Mouse (Mus musculus) right cerebral cortex, postnatal 14 days (tissue): Measurements from ENCODE around the gene 2010111I01Rik.
"Not testable (repeated sequence)": the region's sequence is repeated elsewhere in the genome, so short reads cannot be mapped to it uniquely, and the experiment has no call there.

Experiments
- DNase-seq: peaks from one replicate; pipeline ENCODE4 v3.0.0; 2022

2010111I01Rik gene

GRCm38 (mm10) chr13:62964640-62965311 is at the start of gene 2010111I01Rik:
2010111I01Rik (plus strand) TSS chr13:62964893.
- peak; percentile 100 for DNase-seq

DNA sequence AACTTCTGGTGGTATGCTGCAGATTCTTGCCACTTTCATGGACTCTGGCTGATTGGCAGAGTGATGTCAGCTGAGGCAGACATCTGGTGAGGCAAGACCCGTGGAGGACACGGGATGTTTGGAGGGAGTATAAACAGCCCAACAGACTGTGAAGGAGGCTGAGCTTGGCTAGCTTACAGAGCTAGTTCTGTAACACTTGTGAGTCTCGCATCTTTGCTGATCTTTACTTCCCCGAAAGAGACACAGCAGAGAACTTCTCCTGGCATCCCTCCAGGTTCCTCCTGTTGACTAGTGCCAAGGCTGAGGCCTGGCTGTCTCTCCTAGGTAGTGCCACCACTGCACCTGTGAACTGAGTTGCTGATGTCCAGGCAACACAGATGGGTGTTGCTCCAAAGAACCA is 48.0 kb upstream of the 2010111I01Rik start:
- no peak for DNase-seq

GRCm38 (mm10) chr13:62917416-62918110 is 47.1 kb upstream of the 2010111I01Rik start:
- no peak for DNase-seq

DNA sequence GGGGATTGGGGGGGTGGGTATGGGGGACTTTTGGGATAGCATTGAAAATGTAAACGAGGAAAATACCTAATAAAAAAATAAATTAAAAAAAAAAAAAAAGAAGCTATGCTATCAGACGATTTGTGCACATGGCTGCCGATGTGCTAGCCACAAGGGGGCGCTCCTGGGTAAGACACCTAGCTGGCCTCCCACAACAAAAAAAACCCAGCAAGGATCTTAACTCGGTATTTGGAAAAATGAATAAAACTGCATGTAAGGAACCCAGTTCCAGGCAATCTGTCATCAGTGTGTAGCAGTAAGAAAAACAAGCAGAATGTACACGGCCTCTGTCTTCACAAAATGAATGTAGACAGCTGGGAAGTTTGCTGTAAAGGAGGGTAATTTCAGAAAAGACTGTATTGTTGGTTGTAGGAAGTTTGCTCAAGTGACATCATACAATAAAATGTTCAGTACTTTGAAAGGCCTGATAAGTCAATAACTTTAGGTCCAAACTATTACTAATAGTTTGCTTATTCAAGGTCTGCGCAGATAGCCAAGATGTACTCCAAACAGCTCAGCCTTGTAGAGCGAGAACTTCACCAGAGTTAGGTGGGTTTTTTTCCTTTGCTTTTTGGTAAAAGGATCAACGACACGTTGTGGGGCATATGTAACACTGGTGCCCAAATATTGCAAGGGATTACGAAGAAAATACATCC is 44.9 kb upstream of the 2010111I01Rik start:
- DNase-seq: peak; percentile 95

GRCm38 (mm10) chr13:62922645-62923044 is 42.0 kb upstream of the 2010111I01Rik start:
- no peak for DNase-seq

- no peak for DNase-seq
Observed at GRCm38 (mm10) chr13:62923182-62923581, 41.5 kb upstream of the 2010111I01Rik start.

GRCm38 (mm10) chr13:62926479-62926878 is 38.2 kb upstream of the 2010111I01Rik start:
- no peak for DNase-seq

GRCm38 (mm10) chr13:62927470-62927869 is 37.2 kb upstream of the 2010111I01Rik start:
- DNase-seq: no peak

GRCm38 (mm10) chr13:62929144-62929543 is 35.5 kb upstream of the 2010111I01Rik start:
- not testable (repeated sequence) for DNase-seq

DNA sequence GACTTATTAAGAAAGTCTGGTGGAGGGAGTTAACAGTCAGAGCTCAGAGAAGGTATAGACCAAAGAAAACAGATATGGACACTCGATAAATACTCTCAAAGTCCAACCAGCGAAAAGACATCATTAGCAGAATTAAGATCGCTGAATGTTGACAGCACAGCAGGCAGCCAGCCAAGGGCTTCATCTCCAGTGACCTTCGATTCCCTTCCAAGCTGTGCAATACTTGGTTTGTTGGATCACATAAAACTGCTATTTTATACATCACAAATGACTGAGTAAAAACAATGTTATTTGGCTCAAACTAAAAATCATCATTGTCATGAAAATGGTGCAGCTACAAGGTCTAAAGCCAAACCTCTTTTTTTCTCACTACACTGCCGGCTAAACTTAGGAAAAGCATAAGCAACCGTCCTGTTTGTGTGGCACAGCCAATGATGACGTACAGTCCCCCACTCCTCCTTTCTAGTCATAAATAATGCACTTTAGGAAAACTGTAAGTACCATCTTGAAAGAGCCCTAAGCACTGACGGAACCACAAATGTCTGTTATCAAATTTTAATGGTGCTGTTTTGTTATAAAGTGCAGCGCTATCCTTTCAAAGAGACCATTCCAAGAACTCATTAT is 34.8 kb upstream of the 2010111I01Rik start:
- no peak for DNase-seq

- DNase-seq: no peak
Observed at GRCm38 (mm10) chr13:62932452-62932851, 32.2 kb upstream of the 2010111I01Rik start.

- no peak for DNase-seq
Observed at GRCm38 (mm10) chr13:62939371-62939770, 25.3 kb upstream of the 2010111I01Rik start.

GRCm38 (mm10) chr13:62939797-62940196 is 24.9 kb upstream of the 2010111I01Rik start:
- no peak for DNase-seq

DNA sequence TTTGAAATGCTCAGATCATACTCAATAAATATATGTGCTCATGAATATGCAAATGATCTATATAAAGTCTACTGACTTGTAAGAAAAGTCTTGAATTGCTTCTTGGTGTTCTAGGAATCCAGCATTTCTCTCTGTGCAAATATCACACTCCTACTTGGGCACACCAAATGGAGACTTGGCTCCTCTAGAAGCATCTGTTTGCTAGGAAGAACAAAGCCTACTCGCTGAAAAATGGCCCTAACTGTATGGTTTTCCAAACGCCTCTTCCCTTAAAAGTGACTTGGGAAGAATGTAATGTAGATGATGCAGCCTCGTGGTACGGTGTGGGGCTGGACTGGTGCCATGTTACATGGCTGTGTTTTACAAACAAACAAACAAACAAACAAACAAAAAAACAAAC is 24.0 kb upstream of the 2010111I01Rik start:
- no peak for DNase-seq

- no peak for DNase-seq
Observed at GRCm38 (mm10) chr13:62941341-62942005, 23.2 kb upstream of the 2010111I01Rik start.

- DNase-seq: no peak
Observed at GRCm38 (mm10) chr13:62943274-62943830, 21.3 kb upstream of the 2010111I01Rik start.

DNA sequence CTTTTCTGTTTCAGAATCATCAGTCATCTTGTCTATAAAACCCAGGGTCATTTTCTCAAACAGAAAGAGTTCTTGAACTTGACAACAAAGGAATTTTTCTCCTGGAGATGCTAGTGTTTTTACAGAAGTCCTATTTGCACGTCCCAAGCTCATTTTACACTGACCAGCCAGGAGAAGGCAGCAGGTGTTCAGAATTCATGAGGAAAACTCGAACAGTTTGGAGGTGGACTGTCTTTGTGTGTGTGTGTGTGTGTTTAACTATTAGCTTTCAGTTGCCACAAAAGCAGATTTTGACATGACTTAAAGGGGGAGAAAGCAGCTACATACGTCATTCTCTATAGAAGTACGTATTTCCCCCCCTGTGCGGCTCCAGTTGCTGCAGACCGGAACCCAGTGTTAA is 20.6 kb upstream of the 2010111I01Rik start:
- DNase-seq: no peak

DNA sequence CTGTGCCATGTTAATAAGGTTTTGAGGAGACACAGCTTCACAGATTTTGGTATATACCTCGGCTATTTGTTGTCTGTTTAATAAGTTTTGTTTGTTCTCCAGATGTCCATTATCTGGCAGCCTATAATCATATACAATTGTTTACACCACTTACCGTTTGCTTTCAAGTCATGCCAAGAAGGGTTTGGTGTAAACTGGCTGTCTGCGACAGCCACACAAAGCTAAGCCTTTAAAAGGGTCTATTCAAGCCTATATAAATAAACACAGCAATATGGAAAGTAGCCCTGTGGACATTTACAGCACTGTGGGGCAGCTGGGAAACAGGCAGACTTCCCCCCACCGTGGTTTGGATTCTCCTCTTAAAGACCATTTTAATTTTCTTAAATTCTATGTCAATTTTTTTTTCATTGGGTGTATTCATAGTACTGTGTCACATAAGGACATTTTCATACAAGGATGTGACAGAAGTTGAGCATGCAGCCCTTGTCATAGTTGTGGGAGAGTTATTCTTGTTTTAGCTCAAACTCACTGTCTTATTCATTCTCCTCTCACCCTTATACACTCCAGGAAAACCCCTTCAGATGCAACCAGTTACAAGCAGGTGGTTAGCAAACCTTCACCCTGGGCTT is 15.0 kb upstream of the 2010111I01Rik start:
- DNase-seq: no peak

DNA sequence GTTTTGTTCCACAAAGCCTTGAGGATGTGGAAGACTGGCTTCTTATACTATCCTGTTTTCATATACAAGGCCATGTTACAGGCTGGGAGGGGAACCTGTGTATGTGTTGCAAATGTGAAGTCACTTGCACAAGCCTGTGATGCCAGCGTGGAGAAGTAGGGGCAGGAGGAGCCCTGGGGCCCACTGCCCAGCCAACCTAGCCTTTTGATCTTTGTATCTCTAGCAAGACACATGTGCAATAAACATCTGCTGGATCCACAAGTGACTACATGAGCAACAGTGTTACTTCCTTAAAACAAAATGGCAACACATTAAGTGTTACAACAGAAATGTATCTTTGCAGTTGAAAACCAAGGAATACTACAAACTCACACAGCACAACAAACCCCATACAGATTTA is 13.1 kb upstream of the 2010111I01Rik start:
- no peak for DNase-seq

- no peak for DNase-seq
Observed at GRCm38 (mm10) chr13:62952047-62952446, 12.6 kb upstream of the 2010111I01Rik start.

- DNase-seq: no peak
Observed at GRCm38 (mm10) chr13:62952624-62953023, 12.1 kb upstream of the 2010111I01Rik start.

- DNase-seq: no peak
Observed at GRCm38 (mm10) chr13:62955997-62956396, 8.7 kb upstream of the 2010111I01Rik start.
